Mouse (Mus musculus): ENCODE data around the gene Pip4p1.

Pip4p1 gene

DNA sequence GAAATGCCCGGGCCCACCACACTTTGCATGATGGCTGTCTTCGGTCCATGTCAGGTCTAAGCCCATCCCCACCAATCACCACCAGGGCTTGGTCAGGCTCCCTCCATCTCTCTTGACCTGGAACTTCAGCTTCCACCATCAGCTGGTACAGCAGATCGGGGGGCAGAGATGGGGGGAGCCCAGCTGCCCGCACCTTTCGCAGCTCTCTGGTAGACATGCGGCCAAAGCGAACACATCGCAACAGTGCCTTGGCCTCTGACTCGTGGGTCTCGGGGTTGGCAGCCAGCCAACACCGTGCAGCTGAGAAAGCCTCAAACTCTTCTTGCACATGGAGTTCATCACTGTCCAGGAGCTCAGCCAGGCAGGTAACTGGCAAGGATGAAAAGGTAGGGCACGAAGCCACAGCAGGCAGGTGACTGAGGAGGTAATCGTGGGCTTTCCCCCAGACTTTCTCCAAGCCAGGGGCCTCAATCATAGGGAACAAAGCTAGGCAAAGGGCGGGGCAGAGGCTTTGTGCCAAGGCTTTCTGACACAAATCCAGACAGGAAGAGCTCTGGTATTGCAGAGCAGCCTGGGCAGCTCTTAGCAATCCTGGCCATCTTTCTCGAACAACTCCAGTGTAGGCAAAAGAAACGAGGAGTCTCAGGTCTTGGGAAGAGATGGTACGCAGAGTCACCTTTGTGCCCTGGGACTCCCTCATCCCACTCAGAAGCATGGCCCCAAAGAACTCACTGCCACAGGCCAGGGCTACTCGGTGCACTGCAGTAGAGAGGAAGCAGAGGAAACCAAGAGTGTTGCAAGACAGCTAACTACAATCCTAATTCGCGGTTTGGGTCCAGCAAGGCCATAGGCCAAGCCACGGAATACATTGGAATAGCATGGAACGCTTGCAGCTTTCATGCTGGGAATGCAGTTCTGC is 37.9 kb downstream of the Pip4p1 start:
- peak; percentile 20 to 41 for DNase-seq

DNA sequence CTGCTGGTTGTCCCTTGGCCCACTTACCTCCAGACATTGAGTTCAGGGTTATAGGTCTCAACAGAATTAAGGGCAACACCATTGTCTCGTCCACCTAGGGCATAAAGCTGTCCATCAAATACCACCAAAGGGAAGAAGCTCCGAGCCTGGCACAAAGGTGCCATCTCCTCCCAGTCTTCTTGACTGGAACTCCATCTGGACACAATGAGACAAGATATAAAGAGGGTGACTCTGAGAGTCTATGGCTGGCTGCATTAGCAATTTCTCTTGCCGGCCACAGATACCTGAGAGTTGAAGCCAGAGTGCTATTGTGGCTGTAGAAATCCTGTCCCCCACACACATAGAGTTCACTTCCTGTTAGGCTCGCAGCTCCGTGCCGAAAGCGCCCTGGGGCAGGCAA is 38.6 kb downstream of the Pip4p1 start:
- DNase-seq, result no peak

DNA sequence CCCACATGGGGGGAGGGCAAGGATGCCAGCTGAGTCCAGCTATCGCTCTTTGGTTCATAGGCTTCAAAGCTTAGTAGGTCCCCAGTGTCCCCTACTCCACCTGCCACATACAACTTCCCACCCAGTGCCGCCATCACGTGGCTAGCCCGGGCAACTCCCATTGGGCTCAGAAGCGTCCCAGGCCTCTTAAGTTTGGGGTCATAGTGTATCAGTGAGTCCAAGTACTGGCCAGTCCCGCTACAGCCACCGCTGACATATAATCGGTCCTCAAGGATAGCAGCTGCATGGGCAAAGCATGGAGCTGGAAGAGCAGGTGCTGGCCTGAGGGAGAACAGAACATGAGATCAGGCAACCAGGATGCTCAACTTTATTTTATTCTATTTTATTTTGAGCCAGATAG is 39.0 kb downstream of the Pip4p1 start:
- DNase-seq, result no peak

DNA sequence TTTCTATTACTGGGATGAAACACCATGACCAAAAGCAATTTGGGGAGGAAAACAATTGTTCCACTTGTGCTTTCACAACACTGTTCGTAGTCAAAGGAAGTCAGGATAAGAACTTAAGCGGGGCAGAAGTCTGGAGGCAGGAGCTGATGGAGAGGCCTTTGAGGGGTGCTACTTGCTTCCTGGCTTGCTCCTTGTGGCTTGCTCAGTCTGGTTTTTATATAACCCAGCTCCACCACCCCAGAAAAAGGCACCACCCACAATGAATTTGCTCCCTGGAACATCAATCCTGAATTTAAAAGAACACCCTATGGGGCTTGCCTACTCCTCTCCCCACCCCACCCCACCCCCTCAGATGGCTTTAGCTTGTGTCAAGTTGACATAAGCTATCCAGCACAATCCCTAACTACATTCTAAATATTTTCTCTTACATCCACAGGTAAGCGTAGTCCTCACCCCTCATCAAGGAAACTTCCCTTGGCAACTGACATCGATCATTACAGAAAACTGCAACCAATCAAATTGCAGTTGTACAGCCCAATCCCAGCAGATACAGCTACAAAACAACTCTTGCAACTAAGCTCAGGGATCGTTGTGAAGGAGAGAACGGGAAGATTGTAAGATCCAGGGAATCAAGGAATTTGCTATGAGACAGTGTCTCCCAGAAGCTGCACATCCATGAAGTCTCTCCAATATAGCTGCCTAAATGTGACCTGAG is 54.3 kb downstream of the Pip4p1 start:
- DNase-seq, result no peak

Measured in cerebellum, postnatal 25 days (tissue).